ENCODE assay signal across 16 mouse cellular contexts in genomic region chr6:82052047-82052725, GRCm38 (mm10). TPM values are rescaled to one million over a fixed set of nuclear protein-coding genes. Genes with fewer than 3 reads are reported as not detected.
DNase-seq lines count a peak whose midpoint lies in the region; ATAC-seq and TF ChIP-seq lines count a peak whose summit lies in the region.
"Had no signal": no experiment of that assay in that cellular context is flagged by ENCODE, and none has a peak within 500 bp of the region (broad histone marks: within the 10 kb centered on the region; RNA-seq: fewer than 3 reads in every experiment).

No protein-coding gene starts in this region.

- H3K9ac ChIP-seq in lung, embryonic 14.5 days = no peak overlapping the region
- H3K9ac ChIP-seq in intestine, postnatal 0 days (ENCODE audit: low read depth, low read length) = no peak overlapping the region
- H3K9ac ChIP-seq in stomach, embryonic 15.5 days = no peak overlapping the region

- H3K4me2 ChIP-seq in lung, embryonic 14.5 days = no peak overlapping the region
- H3K4me2 ChIP-seq in intestine, postnatal 0 days (replicated peaks; ENCODE audit: low read depth) = peak overlapping the region; percentile 30
- no peak overlapping the region for H3K4me2 ChIP-seq in stomach, embryonic 15.5 days

- ATAC-seq in lung, embryonic 14.5 days (ENCODE audit: insufficient read depth) = no peak
- ATAC-seq in intestine, postnatal 0 days = peak; percentile 86
- ATAC-seq in stomach, embryonic 15.5 days (ENCODE audit: insufficient read depth, low FRiP score, low read depth) = peak; percentile 38; the same call in 1 of the 2 replicates
- ATAC-seq: forebrain, embryonic 16.5 days; midbrain, embryonic 16.5 days had no signal

- intact Hi-C loops in gastrocnemius, adult 2 months (cut with DNase I) = no loop called here

- no peak for DNase-seq in gastrocnemius, adult 2 months
- no peak for DNase-seq in gastrocnemius, postnatal 4 days (ENCODE audit: low spot score in 2 of 2)
- no peak for DNase-seq in lung, embryonic 14.5 days
- no peak for DNase-seq in lung, adult 2 months
- no peak for DNase-seq in cerebellum, adult 11 months
- DNase-seq in embryo, embryonic 10.5 days (ENCODE audit: low spot score) = no peak
- DNase-seq: adrenal gland, postnatal 25 days; cerebellum, postnatal 14 days; heart, postnatal 4 days; thymus, postnatal 4 days had no signal

- H3K4me1 ChIP-seq in lung, embryonic 14.5 days (ENCODE audit: insufficient read depth) = no peaks in the 10 kb centered on the region
- peaks cover 15% of the 10 kb centered on the region for H3K4me1 ChIP-seq in lung, adult 2 months (ENCODE audit: control insufficient read depth, insufficient read depth, low read length)
- 0 out of 2 replicates have a peak, but pooled peaks cover 4% of the 10 kb centered on the region for H3K4me1 ChIP-seq in intestine, postnatal 0 days (replicated peaks; ENCODE audit: control insufficient read depth, insufficient read depth, low read length)
- peaks cover 18% of the 10 kb centered on the region; the same call in 1 of the 2 replicates for H3K4me1 ChIP-seq in stomach, embryonic 15.5 days

- TF ChIP-seq CTCF in gastrocnemius, adult 2 months (IDR thresholded peaks at IDR 0.05) = no peak
- TF ChIP-seq CTCF in lung, embryonic 14.5 days (IDR thresholded peaks at IDR 0.05; ENCODE audit: low read depth) = 0 out of 2 replicates have a peak, but pooled peaks have one; percentile 1
- no peak for TF ChIP-seq CTCF in lung, adult 2 months (IDR thresholded peaks at IDR 0.05; ENCODE audit: insufficient read depth, low read length)
- TF ChIP-seq CTCF in intestine, postnatal 0 days (IDR thresholded peaks at IDR 0.05; ENCODE audit: low read depth) = peak; percentile 64

- 69% methylated on average over 6 of the region's 6 CpGs for WGBS in lung, embryonic 14.5 days
- 65% methylated on average over 6 of the region's 6 CpGs for WGBS in lung, adult 2 months
- WGBS in intestine, postnatal 0 days = 42% methylated on average over 6 of the region's 6 CpGs
- 59% methylated on average over 6 of the region's 6 CpGs for WGBS in stomach, embryonic 15.5 days

- H3K27me3 ChIP-seq in lung, embryonic 14.5 days (ENCODE audit: insufficient read depth, low read length) = no peaks in the 10 kb centered on the region
- H3K27me3 ChIP-seq in intestine, postnatal 0 days (replicated peaks; ENCODE audit: control insufficient read depth, insufficient read depth, low read length) = no peaks in the 10 kb centered on the region
- no peaks in the 10 kb centered on the region for H3K27me3 ChIP-seq in stomach, embryonic 15.5 days (replicated peaks)

- no peaks in the 10 kb centered on the region for H3K9me3 ChIP-seq in lung, embryonic 14.5 days (ENCODE audit: low read depth, low read length)
- H3K9me3 ChIP-seq in intestine, postnatal 0 days (ENCODE audit: control insufficient read depth) = no peaks in the 10 kb centered on the region
- H3K9me3 ChIP-seq in stomach, embryonic 15.5 days = no peaks in the 10 kb centered on the region
- H3K9me3 ChIP-seq: heart, embryonic 10.5 days had no signal

- H3K36me3 ChIP-seq in lung, embryonic 14.5 days (ENCODE audit: insufficient read depth) = 0 out of 2 replicates have a peak, but pooled peaks cover 6% of the 10 kb centered on the region
- no peaks in the 10 kb centered on the region for H3K36me3 ChIP-seq in intestine, postnatal 0 days (ENCODE audit: control insufficient read depth, insufficient read depth)
- H3K36me3 ChIP-seq in stomach, embryonic 15.5 days = no peaks in the 10 kb centered on the region
- H3K36me3 ChIP-seq: heart, embryonic 10.5 days had no signal

- TF ChIP-seq POLR2A in lung, adult 2 months (IDR thresholded peaks at IDR 0.05; ENCODE audit: borderline replicate concordance, extremely low read depth, low read depth, low read length) = no peak

- peak overlapping the region; percentile 61 for H3K27ac ChIP-seq in gastrocnemius, adult 2 months
- H3K27ac ChIP-seq in lung, embryonic 14.5 days (ENCODE audit: low read depth) = no peak overlapping the region
- H3K27ac ChIP-seq in intestine, postnatal 0 days (ENCODE audit: low read depth, low read length) = peak overlapping the region; percentile 72
- H3K27ac ChIP-seq in stomach, embryonic 15.5 days = no peak overlapping the region
- H3K27ac ChIP-seq: heart, embryonic 10.5 days had no signal

- no peak overlapping the region for H3K4me3 ChIP-seq in gastrocnemius, adult 2 months
- no peak overlapping the region for H3K4me3 ChIP-seq in lung, embryonic 14.5 days (ENCODE audit: low read depth, low read length)
- H3K4me3 ChIP-seq in lung, adult 2 months (replicated peaks; ENCODE audit: extremely low read depth, low read depth, low read length) = no peak overlapping the region
- no peak overlapping the region for H3K4me3 ChIP-seq in intestine, postnatal 0 days (ENCODE audit: low read depth, low read length)
- H3K4me3 ChIP-seq in stomach, embryonic 15.5 days (replicated peaks) = no peak overlapping the region
- H3K4me3 ChIP-seq: heart, embryonic 10.5 days had no signal

RNA-seq across cellular contexts. Expression of gene Eva1a, which starts 11.3 kb away (rescaled TPM):
- under 1 TPM; 0.71 to 0.95 TPM for total RNA-seq in gastrocnemius, adult 2 months (2021)
- 1 to 10 TPM; 2.9 to 3.3 TPM for total RNA-seq in gastrocnemius, postnatal 4 days (2021)
- 46.5 and 53.7 TPM in 2 replicates for polyA plus RNA-seq in lung, embryonic 14.5 days (2014; fragmentation: Nextera tagmentation; extraction: Ambion mirVana)
- 8.6 and 15.3 TPM in 2 replicates for polyA plus RNA-seq in lung, adult 2 months (2012; rRNA removed)
- 18.7 and 20.8 TPM in 2 replicates for polyA plus RNA-seq in intestine, postnatal 0 days (2015; fragmentation: Nextera tagmentation; extraction: Ambion mirVana)
- 18.1 and 19.3 TPM in 2 replicates for polyA plus RNA-seq in stomach, embryonic 15.5 days (2015; fragmentation: Nextera tagmentation; extraction: Ambion mirVana)
- total RNA-seq: megakaryocyte progenitor cell, adult 5-6 weeks had no signal

Comparison
In these comparisons a context has a peak if more than half of its experiments do, and no peak if none do; other contexts are left out.
1. CTCF ChIP-seq: peak in lung, embryonic 14.5 days (single experiment) and intestine, postnatal 0 days (single experiment); none in gastrocnemius, adult 2 months (single experiment) and lung, adult 2 months (single experiment).
2. H3K27ac ChIP-seq: peak in gastrocnemius, adult 2 months (single experiment) and intestine, postnatal 0 days (single experiment); none in lung, embryonic 14.5 days (single experiment) and stomach, embryonic 15.5 days (single experiment).